Mouse (Mus musculus) spleen, postnatal 36 days (tissue): ENCODE data around the gene Pdcd11.
"Not testable (repeated sequence)": the region's sequence is repeated elsewhere in the genome, so short reads cannot be mapped to it uniquely, and the experiment has no call there.

Experiments used
- DNase-seq, 2 experiments: peaks; one replicate each; pipeline ENCODE4 v3.0.0; 2022; ENCODE audit warnings: low spot score in 2 of 2, mixed read lengths in 1 of 2

The Pdcd11 gene

GRCm38 (mm10) chr19:47128164-47128563, 37.6 kb downstream of the Pdcd11 start:
- no peak for DNase-seq

- no peak for DNase-seq
Observed at GRCm38 (mm10) chr19:47128835-47129234, 38.3 kb downstream of the Pdcd11 start.

GRCm38 (mm10) chr19:47130551-47131125, 40.1 kb downstream of the Pdcd11 start:
- peak; percentile 64 to 66 for DNase-seq

GRCm38 (mm10) chr19:47133161-47133560, 42.6 kb downstream of the Pdcd11 start:
- peak; percentile 83 to 85 for DNase-seq

GRCm38 (mm10) chr19:47135568-47135967, 45.0 kb downstream of the Pdcd11 start:
- DNase-seq, result no peak

- DNase-seq, result no peak
Observed at GRCm38 (mm10) chr19:47136170-47136569, 45.6 kb downstream of the Pdcd11 start.

GRCm38 (mm10) chr19:47137051-47137581, 46.5 kb downstream of the Pdcd11 start:
- DNase-seq, result peak; percentile 62 to 63

GRCm38 (mm10) chr19:47137771-47138421, 47.3 kb downstream of the Pdcd11 start, which contains the start of gene Calhm2:
Gene Calhm2, minus strand, starts transcription at chr19:47138294.
- DNase-seq, result peak; percentile 65 to 74

- not testable (repeated sequence) for DNase-seq
Observed at GRCm38 (mm10) chr19:47139611-47140010, 49.0 kb downstream of the Pdcd11 start.

- DNase-seq, result no peak
Observed at GRCm38 (mm10) chr19:47142438-47142837, 51.9 kb downstream of the Pdcd11 start.

- no peak for DNase-seq
Observed at GRCm38 (mm10) chr19:47144154-47144553, 53.6 kb downstream of the Pdcd11 start, which contains the start of gene Calhm1. Gene Calhm1, minus strand, starts transcription at chr19:47144254.

GRCm38 (mm10) chr19:47148267-47148847, 57.8 kb downstream of the Pdcd11 start:
- peak; percentile 51 for DNase-seq

- DNase-seq, result no peak
Observed at GRCm38 (mm10) chr19:47149854-47150253, 59.3 kb downstream of the Pdcd11 start.

GRCm38 (mm10) chr19:47151332-47152061, 60.9 kb downstream of the Pdcd11 start:
- DNase-seq, result no peak

GRCm38 (mm10) chr19:47152062-47152369, 61.4 kb downstream of the Pdcd11 start:
- no peak for DNase-seq

- DNase-seq, result no peak
Observed at GRCm38 (mm10) chr19:47153767-47154166, 63.2 kb downstream of the Pdcd11 start.

- DNase-seq, result no peak
Observed at GRCm38 (mm10) chr19:47157664-47158063, 67.1 kb downstream of the Pdcd11 start, which contains the start of gene Calhm3. Gene Calhm3, minus strand, starts transcription at chr19:47157764.

GRCm38 (mm10) chr19:47161669-47162068, 71.1 kb downstream of the Pdcd11 start:
- DNase-seq, result no peak

GRCm38 (mm10) chr19:47163176-47163744, 72.7 kb downstream of the Pdcd11 start:
- DNase-seq, result no peak

- DNase-seq, result no peak
Observed at GRCm38 (mm10) chr19:47166758-47167157, 76.2 kb downstream of the Pdcd11 start.

- DNase-seq, result no peak
Observed at GRCm38 (mm10) chr19:47167617-47168214, 77.1 kb downstream of the Pdcd11 start.
